Mouse (Mus musculus) neural tube, embryonic 15.5 days (tissue): ENCODE data around the gene Taok3. TPM values are rescaled to one million over a fixed set of nuclear protein-coding genes. Genes with fewer than 3 reads are reported as not detected.

ENCODE experiments used
- ATAC-seq: fragments of 200-750 bp; cut with Nextera tagmentation; 2 replicates; pipeline ENCODE4 v1.8.0; 2017; ENCODE audit warnings: mild to moderate bottlenecking, moderate TSS enrichment, moderate library complexity; ENCODE audit not compliant: low FRiP score
- H3K27ac ChIP-seq: fragments of 300-500 bp; sonication (generic); replicated peaks from 2 replicates; pipeline ENCODE4 v1.5.1; 2015; ENCODE audit warnings: mild to moderate bottlenecking, inconsistent platforms
- H3K27me3 ChIP-seq: fragments of 300-500 bp; sonication (generic); replicated peaks from 2 replicates; pipeline ENCODE4 v1.6.1; 2015; ENCODE audit warnings: inconsistent platforms
- H3K36me3 ChIP-seq: fragments of 300-500 bp; sonication (generic); 2 replicates; pipeline ENCODE4 v1.6.1; 2015; ENCODE audit warnings: inconsistent platforms
- H3K4me1 ChIP-seq: fragments of 300-500 bp; sonication (generic); 2 replicates; pipeline ENCODE4 v1.6.1; 2015; ENCODE audit warnings: inconsistent platforms
- H3K4me2 ChIP-seq: fragments of 300-500 bp; sonication (generic); 2 replicates; pipeline ENCODE4 v1.6.1; 2015; ENCODE audit warnings: inconsistent platforms, mild to moderate bottlenecking, moderate library complexity
- H3K4me3 ChIP-seq: fragments of 300-500 bp; sonication (generic); replicated peaks from 2 replicates; pipeline ENCODE4 v1.5.1; 2015; ENCODE audit warnings: mild to moderate bottlenecking, inconsistent platforms
- H3K9ac ChIP-seq: fragments of 300-500 bp; sonication (generic); replicated peaks from 2 replicates; pipeline ENCODE4 v1.6.1; 2015; ENCODE audit warnings: mild to moderate bottlenecking, inconsistent platforms
- H3K9me3 ChIP-seq: fragments of 300-500 bp; sonication (generic); replicated peaks from 2 replicates; pipeline ENCODE4 v1.6.1; 2016; ENCODE audit warnings: inconsistent platforms
- WGBS: fragments of 180-500 bp; shearing (Covaris S2); methylation state at CpG from one replicate; pipeline ENCODE4 v1.1.7; 2015; ENCODE audit warnings: mixed read lengths; 5-methylcytosine and 5-hydroxymethylcytosine counted together
- polyA plus RNA-seq: library from polyadenylated mRNA; unstranded; fragments of >200 nt; fragmentation: Nextera tagmentation; extraction: Ambion mirVana; gene quantifications from 2 replicates; pipeline ENCODE4 v1.2.1, GENCODE M21; 2015

The Taok3 gene
- polyA plus RNA-seq, 1 experiment from 2014 or later, result 63.8 TPM

- ATAC-seq, result no peak
- Histone ChIP-seq H3K4me2 (no peak overlapping the region), H3K36me3 (peaks cover 11% of the 10 kb centered on the region; the same call in 1 of the 2 replicates), H3K9ac (no peak overlapping the region), H3K9me3 (no peaks in the 10 kb centered on the region), H3K27ac (no peak overlapping the region), H3K4me3 (no peak overlapping the region), H3K27me3 (no peaks in the 10 kb centered on the region), H3K4me1 (no peaks in the 10 kb centered on the region)
- 88% methylated on average over 6 of the region's 6 CpGs for WGBS
These were observed 72.1 kb downstream of the Taok3 start for GRCm38 (mm10) chr5:117192061-117192460.

- Histone ChIP-seq H3K4me3 (no peak overlapping the region), H3K27ac (no peak overlapping the region), H3K4me1 (no peaks in the 10 kb centered on the region), H3K4me2 (no peak overlapping the region), H3K9me3 (no peaks in the 10 kb centered on the region), H3K36me3 (peaks cover 13% of the 10 kb centered on the region), H3K27me3 (no peaks in the 10 kb centered on the region), H3K9ac (no peak overlapping the region)
- no peak for ATAC-seq
- WGBS, result 92% methylated on average over 7 of the region's 7 CpGs
These were observed 73.8 kb downstream of the Taok3 start for GRCm38 (mm10) chr5:117193748-117194147.

GRCm38 (mm10) chr5:117194672-117195071, 74.7 kb downstream of the Taok3 start:
- Histone ChIP-seq H3K9me3 (no peaks in the 10 kb centered on the region), H3K4me1 (no peaks in the 10 kb centered on the region), H3K4me3 (no peak overlapping the region), H3K4me2 (no peak overlapping the region), H3K27me3 (no peaks in the 10 kb centered on the region), H3K36me3 (peaks cover 17% of the 10 kb centered on the region), H3K27ac (no peak overlapping the region), H3K9ac (no peak overlapping the region)
- WGBS, result 89% methylated on average over 5 of the region's 5 CpGs
- ATAC-seq, result no peak

GRCm38 (mm10) chr5:117196551-117196950, 76.6 kb downstream of the Taok3 start:
- Histone ChIP-seq H3K27ac (no peak overlapping the region), H3K4me3 (no peak overlapping the region), H3K9me3 (no peaks in the 10 kb centered on the region), H3K9ac (no peak overlapping the region), H3K4me2 (no peak overlapping the region), H3K27me3 (no peaks in the 10 kb centered on the region), H3K4me1 (no peaks in the 10 kb centered on the region), H3K36me3 (peaks cover 26% of the 10 kb centered on the region)
- ATAC-seq, result no peak
- WGBS, result 96% methylated on average over 7 of the region's 7 CpGs

GRCm38 (mm10) chr5:117198390-117198789, 78.5 kb downstream of the Taok3 start:
- H3K36me3 ChIP-seq, result peaks cover 31% of the 10 kb centered on the region
- no peak overlapping the region for H3K27ac ChIP-seq
- no peak for ATAC-seq
- no peaks in the 10 kb centered on the region for H3K4me1 ChIP-seq
- no peaks in the 10 kb centered on the region for H3K27me3 ChIP-seq
- no peak overlapping the region for H3K4me3 ChIP-seq
- no peak overlapping the region for H3K9ac ChIP-seq
- no peak overlapping the region for H3K4me2 ChIP-seq
- WGBS, result 78% methylated on average over 3 of the region's 3 CpGs
- no peaks in the 10 kb centered on the region for H3K9me3 ChIP-seq

GRCm38 (mm10) chr5:117207286-117207685, 87.4 kb downstream of the Taok3 start:
- H3K9me3 ChIP-seq, result no peaks in the 10 kb centered on the region
- H3K27me3 ChIP-seq, result no peaks in the 10 kb centered on the region
- no peak overlapping the region for H3K9ac ChIP-seq
- no peak overlapping the region for H3K4me3 ChIP-seq
- ATAC-seq, result no peak
- WGBS, result 77% methylated on average over 16 of the region's 16 CpGs
- no peak overlapping the region for H3K27ac ChIP-seq
- H3K36me3 ChIP-seq, result peaks cover 33% of the 10 kb centered on the region
- no peak overlapping the region for H3K4me2 ChIP-seq
- H3K4me1 ChIP-seq, result no peaks in the 10 kb centered on the region

GRCm38 (mm10) chr5:117214016-117214415, 94.1 kb downstream of the Taok3 start:
- H3K4me3 ChIP-seq, result no peak overlapping the region
- H3K36me3 ChIP-seq, result peaks cover 22% of the 10 kb centered on the region
- no peak overlapping the region for H3K4me2 ChIP-seq
- H3K4me1 ChIP-seq, result no peaks in the 10 kb centered on the region
- H3K9ac ChIP-seq, result no peak overlapping the region
- no peaks in the 10 kb centered on the region for H3K27me3 ChIP-seq
- ATAC-seq, result no peak
- no peak overlapping the region for H3K27ac ChIP-seq
- WGBS, result 72% methylated on average over 4 of the region's 4 CpGs
- no peaks in the 10 kb centered on the region for H3K9me3 ChIP-seq

- H3K27me3 ChIP-seq, result no peaks in the 10 kb centered on the region
- no peak overlapping the region for H3K4me3 ChIP-seq
- no peaks in the 10 kb centered on the region for H3K9me3 ChIP-seq
- ATAC-seq, result no peak
- H3K4me1 ChIP-seq, result no peaks in the 10 kb centered on the region
- peaks cover 16% of the 10 kb centered on the region for H3K36me3 ChIP-seq
- H3K4me2 ChIP-seq, result no peak overlapping the region
- H3K9ac ChIP-seq, result no peak overlapping the region
- 73% methylated on average over 12 of the region's 12 CpGs for WGBS
- no peak overlapping the region for H3K27ac ChIP-seq
These were observed 111.1 kb downstream of the Taok3 start for GRCm38 (mm10) chr5:117231059-117231458.

- Histone ChIP-seq H3K4me2 (no peak overlapping the region), H3K9me3 (no peaks in the 10 kb centered on the region), H3K4me3 (no peak overlapping the region), H3K36me3 (no peaks in the 10 kb centered on the region), H3K4me1 (peaks cover 10% of the 10 kb centered on the region; the same call in 1 of the 2 replicates), H3K27ac (no peak overlapping the region), H3K27me3 (no peaks in the 10 kb centered on the region), H3K9ac (no peak overlapping the region)
- ATAC-seq, result no peak
- WGBS, result 79% methylated on average over 5 of the region's 5 CpGs
These were observed 116.6 kb downstream of the Taok3 start for GRCm38 (mm10) chr5:117236540-117236939.

GRCm38 (mm10) chr5:117239106-117239505, 119.2 kb downstream of the Taok3 start:
- Histone ChIP-seq H3K27me3 (no peaks in the 10 kb centered on the region), H3K4me2 (no peak overlapping the region), H3K4me3 (no peak overlapping the region), H3K27ac (peak overlapping the region; percentile 95), H3K4me1 (peaks cover 26% of the 10 kb centered on the region), H3K9me3 (no peaks in the 10 kb centered on the region), H3K9ac (no peak overlapping the region), H3K36me3 (0 out of 2 replicates have a peak, but pooled peaks cover 2% of the 10 kb centered on the region)
- ATAC-seq, result no peak
- WGBS, result 48% methylated on average over 4 of the region's 4 CpGs

- 2% methylated on average over 12 of the region's 12 CpGs for WGBS
- ATAC-seq, result peak; percentile 77
- H3K27me3 ChIP-seq, result no peaks in the 10 kb centered on the region
- H3K4me3 ChIP-seq, result peak overlapping the region; percentile 69
- H3K9ac ChIP-seq, result peak overlapping the region; percentile 72
- peak overlapping the region; percentile 81 for H3K4me2 ChIP-seq
- peaks cover 36% of the 10 kb centered on the region for H3K4me1 ChIP-seq
- 0 out of 2 replicates have a peak, but pooled peaks cover 3% of the 10 kb centered on the region for H3K36me3 ChIP-seq
- no peaks in the 10 kb centered on the region for H3K9me3 ChIP-seq
- H3K27ac ChIP-seq, result peak overlapping the region; percentile 95
These were observed 120.4 kb downstream of the Taok3 start for GRCm38 (mm10) chr5:117240321-117240731.

- peak overlapping the region; percentile 81 for H3K4me2 ChIP-seq
- ATAC-seq, result peak; percentile 38
These were observed 120.9 kb downstream of the Taok3 start for GRCm38 (mm10) chr5:117240761-117241322.

More at GRCm38 (mm10) chr5:117240761-117241322, 120.9 kb downstream of the Taok3 start:
- Histone ChIP-seq H3K4me3 (peak overlapping the region; percentile 69), H3K4me1 (peaks cover 40% of the 10 kb centered on the region), H3K36me3 (0 out of 2 replicates have a peak, but pooled peaks cover 3% of the 10 kb centered on the region), H3K9me3 (no peaks in the 10 kb centered on the region), H3K9ac (peak overlapping the region; percentile 72), H3K27me3 (no peaks in the 10 kb centered on the region), H3K27ac (peak overlapping the region; percentile 95)
- WGBS, result 2% methylated on average over 32 of the region's 32 CpGs
